In the genomic region with DNA sequence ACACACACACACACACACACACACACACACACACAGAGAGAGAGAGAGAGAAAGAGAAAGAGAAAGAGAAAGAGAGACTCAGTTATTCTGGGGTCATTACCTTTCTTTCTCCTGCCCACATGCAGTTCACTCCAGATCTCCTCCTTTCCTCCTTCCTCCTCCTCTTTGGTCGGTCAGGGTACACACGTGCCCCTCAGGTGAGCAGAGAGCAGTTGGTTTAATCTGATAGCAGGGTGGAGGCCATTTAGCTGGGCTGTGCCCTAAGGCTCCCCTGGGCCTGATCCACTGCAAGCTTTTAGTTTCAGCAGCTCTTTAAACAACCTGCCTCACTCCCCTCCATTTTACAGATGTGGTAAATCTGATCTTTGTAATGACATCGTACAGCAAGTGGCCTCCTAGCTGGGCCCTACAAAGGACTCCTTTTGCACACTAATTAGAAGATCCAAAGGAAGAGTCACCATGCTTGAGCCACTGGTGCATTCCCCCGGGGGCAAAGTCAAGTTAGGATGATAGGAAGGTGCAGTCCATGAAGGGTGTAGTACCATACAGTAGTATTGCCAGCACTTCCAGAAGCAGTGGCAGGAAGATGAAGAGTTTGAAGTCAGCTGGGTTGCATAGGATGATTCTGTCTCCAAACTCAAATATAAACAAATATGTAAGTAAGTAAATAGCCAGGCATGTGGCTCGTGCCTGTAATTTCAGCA, we compare ENCODE assay signal across 24 mouse cellular contexts. TPM values are rescaled to one million over a fixed set of nuclear protein-coding genes. Genes with fewer than 3 reads are reported as not detected.
"Had no signal": no experiment of that assay in that cellular context is flagged by ENCODE, and none has a peak within 500 bp of the region (broad histone marks: within the 10 kb centered on the region; RNA-seq: fewer than 3 reads in every experiment).

No protein-coding gene starts in this region.

- H3K4me1 ChIP-seq: liver, embryonic 13.5 days; megakaryocyte, embryonic 14.5 days had no signal

- H3K27ac ChIP-seq: kidney, embryonic 15.5 days; limb, embryonic 12.5 days; limb, embryonic 15.5 days; liver, embryonic 13.5 days; midbrain, embryonic 10.5 days; midbrain, embryonic 13.5 days; neural tube, embryonic 13.5 days had no signal

- H3K9me3 ChIP-seq: kidney, embryonic 15.5 days; limb, embryonic 15.5 days; liver, embryonic 13.5 days; midbrain, embryonic 10.5 days; midbrain, embryonic 13.5 days; neural tube, embryonic 13.5 days had no signal

- H3K27me3 ChIP-seq: kidney, embryonic 15.5 days; limb, embryonic 12.5 days; limb, embryonic 15.5 days; liver, embryonic 13.5 days; megakaryocyte, embryonic 14.5 days; midbrain, embryonic 13.5 days; neural tube, embryonic 13.5 days had no signal

- H3K9ac ChIP-seq: kidney, embryonic 15.5 days; limb, embryonic 12.5 days; limb, embryonic 15.5 days; liver, embryonic 13.5 days; lung, embryonic 14.5 days; midbrain, embryonic 13.5 days; neural tube, embryonic 13.5 days had no signal

- DNase-seq: kidney, adult 2 months; kidney, postnatal 10 days; kidney, postnatal 36 days; left cerebral cortex, postnatal 4 days; liver, embryonic 13.5 days; lung, embryonic 14.5 days; lung, postnatal 10 days; lung, postnatal 36 days; retina, postnatal 1 day; right cerebral cortex, postnatal 25 days; thymus, postnatal 25 days had no signal

- H3K4me3 ChIP-seq: kidney, embryonic 15.5 days; limb, embryonic 12.5 days; limb, embryonic 15.5 days; liver, embryonic 13.5 days; megakaryocyte, embryonic 14.5 days; midbrain, embryonic 10.5 days; midbrain, embryonic 13.5 days; myocyte; neural tube, embryonic 13.5 days had no signal

- H3K36me3 ChIP-seq: kidney, embryonic 15.5 days; limb, embryonic 12.5 days; limb, embryonic 15.5 days; liver, embryonic 13.5 days; midbrain, embryonic 10.5 days; midbrain, embryonic 13.5 days; neural tube, embryonic 13.5 days had no signal

- H3K4me2 ChIP-seq: kidney, embryonic 15.5 days; limb, embryonic 12.5 days; limb, embryonic 15.5 days; liver, embryonic 13.5 days; lung, embryonic 14.5 days; midbrain, embryonic 13.5 days; neural tube, embryonic 13.5 days had no signal

- ATAC-seq: inflammation-experienced regulatory T-cells, adult 6 months; midbrain, embryonic 13.5 days; midbrain, embryonic 16.5 days had no signal

RNA-seq across cellular contexts. Expression of a gene that starts 37.6 kb away (rescaled TPM):
- total RNA-seq: layer of hippocampus, adult 18-20 months; monocyte, adult 5-6 weeks had no signal
- polyA plus RNA-seq: inflammation-experienced regulatory T-cells, adult 6 months; limb, embryonic 12.5 days; midbrain, embryonic 10.5 days; midbrain, embryonic 13.5 days; myocyte; spleen, adult 2 months had no signal
